Mouse (Mus musculus): ENCODE measurements around the gene Map4k1. TPM values are rescaled to one million over a fixed set of nuclear protein-coding genes. Genes with fewer than 3 reads are reported as not detected.
"Not testable (repeated sequence)": the region's sequence is repeated elsewhere in the genome, so short reads cannot be mapped to it uniquely, and the experiment has no call there.

Gene Map4k1
- polyA plus RNA-seq, 1 experiment, result 58.8 TPM

DNA sequence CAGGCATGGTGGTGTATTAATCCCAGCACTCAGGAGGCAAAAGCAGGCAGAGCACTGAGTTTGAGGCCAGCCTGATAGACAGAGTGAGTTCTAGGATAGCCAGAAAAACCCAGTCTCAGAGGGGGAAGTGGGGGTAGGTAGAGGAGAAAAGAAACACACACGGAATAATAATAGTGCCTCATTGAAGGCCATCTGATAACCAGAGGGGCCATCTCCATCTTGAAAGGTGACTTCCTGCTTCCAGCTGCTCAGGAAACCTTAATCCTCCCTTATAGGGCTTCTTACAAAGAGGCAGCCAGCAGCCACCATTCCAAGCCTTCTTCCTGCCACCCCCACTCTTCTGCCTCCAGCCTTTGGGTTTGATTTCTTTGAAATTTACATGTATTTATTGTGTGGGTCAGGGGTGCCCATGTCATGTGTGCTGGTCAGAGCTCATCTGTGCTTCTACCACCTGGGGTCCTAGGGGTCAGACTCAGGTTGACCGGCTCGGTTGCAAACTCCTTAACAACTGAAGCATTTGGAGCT lies 18.4 kb upstream of the Map4k1 start:
- peaks cover 15% of the 10 kb centered on the region for H3K4me1 ChIP-seq (ENCODE audit: control insufficient read depth, insufficient read depth, low read length)
- H3K4me3 ChIP-seq (ENCODE audit: control insufficient read depth, low read depth, low read length), result no peak overlapping the region

DNA sequence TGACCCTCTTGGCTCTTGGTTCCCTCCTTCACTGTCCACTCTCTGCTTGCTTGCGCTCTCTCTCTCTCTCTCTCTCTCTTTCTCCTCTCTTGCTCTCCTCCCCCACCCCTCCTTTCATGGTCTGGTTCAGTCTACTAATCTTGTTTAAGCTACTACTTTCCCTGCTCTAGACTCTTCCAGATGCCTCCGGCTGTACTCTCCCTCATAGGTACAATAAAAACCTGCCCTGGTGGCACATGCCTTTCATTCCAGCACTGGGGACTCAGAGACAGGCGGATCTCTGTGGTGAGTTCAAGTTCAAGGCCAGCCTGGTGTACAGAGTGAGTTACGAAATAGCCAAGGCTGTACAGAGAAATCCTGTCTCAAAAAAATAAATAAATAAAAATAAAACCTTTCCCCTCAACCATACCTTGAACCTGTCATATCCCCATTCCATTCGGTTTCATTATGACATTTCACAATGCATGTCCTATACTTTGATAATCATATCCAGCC lies 16.5 kb upstream of the Map4k1 start:
- Histone ChIP-seq H3K27ac (ENCODE audit: control insufficient read depth, insufficient read depth, low read depth, low read length) (no peak overlapping the region), H3K4me3 (ENCODE audit: control insufficient read depth, low read depth, low read length) (no peak overlapping the region)
- TF ChIP-seq CTCF (IDR thresholded peaks at IDR 0.05; ENCODE audit: control insufficient read depth, insufficient read depth, insufficient replicate concordance, low read depth, low read length) (no peak), POLR2A (IDR thresholded peaks at IDR 0.05; ENCODE audit: control insufficient read depth, low read depth, low read length) (no peak)

More for the DNA sequence above, 18.4 kb upstream of the Map4k1 start:
- H3K27ac ChIP-seq (ENCODE audit: control insufficient read depth, insufficient read depth, low read depth, low read length), result no peak overlapping the region
- TF ChIP-seq POLR2A (IDR thresholded peaks at IDR 0.05; ENCODE audit: control insufficient read depth, low read depth, low read length) (no peak), CTCF (IDR thresholded peaks at IDR 0.05; ENCODE audit: control insufficient read depth, insufficient read depth, insufficient replicate concordance, low read depth, low read length) (no peak)
- H3K27me3 ChIP-seq (ENCODE audit: control insufficient read depth, insufficient read depth, low read length), result no peaks in the 10 kb centered on the region
- H3K36me3 ChIP-seq (ENCODE audit: control insufficient read depth, insufficient read depth, low read length), result no peaks in the 10 kb centered on the region

DNA sequence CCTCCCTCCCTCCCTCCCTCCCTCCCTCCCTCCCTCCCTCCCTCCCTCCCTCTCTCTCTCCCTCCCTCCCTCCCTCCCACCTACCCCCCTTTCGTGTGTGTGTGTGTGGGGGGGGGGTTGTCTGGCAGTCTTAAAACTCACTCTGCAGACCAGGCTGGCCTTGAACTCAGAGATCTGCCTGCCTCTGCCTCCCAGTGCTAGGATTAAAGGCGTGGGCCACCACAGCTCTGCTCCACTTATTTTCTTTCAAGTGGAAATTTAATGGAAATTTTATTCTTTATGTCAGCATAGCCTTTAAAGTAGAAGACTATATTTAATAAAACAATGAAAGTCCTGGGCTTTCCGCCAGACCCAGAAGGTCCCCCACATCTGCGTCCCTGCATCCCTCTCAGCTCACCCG lies 15.7 kb upstream of the Map4k1 start:
- Histone ChIP-seq H3K27ac (ENCODE audit: control insufficient read depth, insufficient read depth, low read depth, low read length) (no peak overlapping the region), H3K4me1 (ENCODE audit: control insufficient read depth, insufficient read depth, low read length) (peaks cover 9% of the 10 kb centered on the region), H3K4me3 (ENCODE audit: control insufficient read depth, low read depth, low read length) (no peak overlapping the region), H3K27me3 (ENCODE audit: control insufficient read depth, insufficient read depth, low read length) (no peaks in the 10 kb centered on the region), H3K36me3 (ENCODE audit: control insufficient read depth, insufficient read depth, low read length) (no peaks in the 10 kb centered on the region)
- no peak for TF ChIP-seq CTCF (IDR thresholded peaks at IDR 0.05; ENCODE audit: control insufficient read depth, insufficient read depth, insufficient replicate concordance, low read depth, low read length)
- TF ChIP-seq POLR2A (IDR thresholded peaks at IDR 0.05; ENCODE audit: control insufficient read depth, low read depth, low read length), result no peak

More for the DNA sequence above, 16.5 kb upstream of the Map4k1 start:
- peaks cover 11% of the 10 kb centered on the region for H3K4me1 ChIP-seq (ENCODE audit: control insufficient read depth, insufficient read depth, low read length)
- no peaks in the 10 kb centered on the region for H3K36me3 ChIP-seq (ENCODE audit: control insufficient read depth, insufficient read depth, low read length)
- no peaks in the 10 kb centered on the region for H3K27me3 ChIP-seq (ENCODE audit: control insufficient read depth, insufficient read depth, low read length)

DNA sequence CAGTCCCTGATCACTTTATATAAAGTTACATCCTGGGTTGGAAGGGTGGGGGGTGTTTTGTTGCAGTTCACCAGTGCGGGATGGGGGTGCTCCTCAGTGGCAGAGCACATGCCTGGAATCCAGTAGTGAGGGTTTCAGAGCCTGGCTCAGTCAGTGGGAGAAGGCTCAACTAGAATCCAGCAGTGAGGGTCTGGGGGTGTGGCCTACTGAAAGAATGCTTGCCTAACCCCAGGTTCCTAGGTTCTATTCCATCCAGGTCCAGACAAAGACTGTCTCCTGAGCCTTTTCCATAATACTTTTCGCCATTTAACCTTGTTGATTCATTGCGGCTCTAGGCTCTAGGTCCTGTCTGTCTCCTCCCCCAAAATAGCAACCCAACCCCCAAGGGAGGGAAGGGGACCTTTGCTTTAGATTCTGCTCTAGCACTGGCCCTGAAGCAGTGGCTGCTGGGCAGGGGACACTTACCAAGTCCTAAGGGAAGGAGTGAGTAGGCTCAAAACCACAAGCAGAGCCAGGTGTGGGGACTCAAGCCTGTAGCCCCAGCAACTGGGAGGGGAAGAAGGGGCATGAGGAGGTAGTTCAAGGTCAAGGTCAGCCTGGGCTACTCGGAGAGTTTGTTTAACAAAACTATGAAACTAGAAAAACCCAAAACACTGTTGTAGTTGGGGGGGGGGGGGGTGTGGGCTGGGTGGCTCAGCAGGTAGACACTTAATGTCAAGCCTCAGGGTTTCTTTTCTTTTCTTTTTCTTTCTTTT lies 14.9 kb upstream of the Map4k1 start:
- no peak overlapping the region for H3K4me3 ChIP-seq (ENCODE audit: control insufficient read depth, low read depth, low read length)
- H3K4me1 ChIP-seq (ENCODE audit: control insufficient read depth, insufficient read depth, low read length), result peaks cover 5% of the 10 kb centered on the region
- no peak overlapping the region for H3K27ac ChIP-seq (ENCODE audit: control insufficient read depth, insufficient read depth, low read depth, low read length)
- H3K27me3 ChIP-seq (ENCODE audit: control insufficient read depth, insufficient read depth, low read length), result no peaks in the 10 kb centered on the region
- no peaks in the 10 kb centered on the region; the same call in 1 of the 2 replicates for H3K36me3 ChIP-seq (ENCODE audit: control insufficient read depth, insufficient read depth, low read length)
- TF ChIP-seq POLR2A (IDR thresholded peaks at IDR 0.05; ENCODE audit: control insufficient read depth, low read depth, low read length) (no peak), CTCF (IDR thresholded peaks at IDR 0.05; ENCODE audit: control insufficient read depth, insufficient read depth, insufficient replicate concordance, low read depth, low read length) (no peak)

GRCm38 (mm10) chr7:28968120-28968519 lies 13.7 kb upstream of the Map4k1 start:
- not testable (repeated sequence) for H3K4me1 ChIP-seq (ENCODE audit: control insufficient read depth, insufficient read depth, low read length); H3K27me3 ChIP-seq (ENCODE audit: control insufficient read depth, insufficient read depth, low read length); H3K4me3 ChIP-seq (ENCODE audit: control insufficient read depth, low read depth, low read length); H3K36me3 ChIP-seq (ENCODE audit: control insufficient read depth, insufficient read depth, low read length); H3K27ac ChIP-seq (ENCODE audit: control insufficient read depth, insufficient read depth, low read depth, low read length)

GRCm38 (mm10) chr7:28969271-28969670 lies 12.6 kb upstream of the Map4k1 start:
- H3K36me3 ChIP-seq (ENCODE audit: control insufficient read depth, insufficient read depth, low read length), result no peaks in the 10 kb centered on the region; the same call in none of the 2 replicates
- no peaks in the 10 kb centered on the region for H3K27me3 ChIP-seq (ENCODE audit: control insufficient read depth, insufficient read depth, low read length)
- H3K27ac ChIP-seq (ENCODE audit: control insufficient read depth, insufficient read depth, low read depth, low read length), result no peak overlapping the region
- TF ChIP-seq CTCF (IDR thresholded peaks at IDR 0.05; ENCODE audit: control insufficient read depth, insufficient read depth, insufficient replicate concordance, low read depth, low read length) (no peak), POLR2A (IDR thresholded peaks at IDR 0.05; ENCODE audit: control insufficient read depth, low read depth, low read length) (no peak)
- no peak overlapping the region for H3K4me3 ChIP-seq (ENCODE audit: control insufficient read depth, low read depth, low read length)
- H3K4me1 ChIP-seq (ENCODE audit: control insufficient read depth, insufficient read depth, low read length), result peaks cover 3% of the 10 kb centered on the region

- Histone ChIP-seq H3K36me3 (ENCODE audit: control insufficient read depth, insufficient read depth, low read length) (no peaks in the 10 kb centered on the region; the same call in none of the 2 replicates), H3K27me3 (ENCODE audit: control insufficient read depth, insufficient read depth, low read length) (no peaks in the 10 kb centered on the region), H3K4me1 (ENCODE audit: control insufficient read depth, insufficient read depth, low read length) (peaks cover 3% of the 10 kb centered on the region), H3K4me3 (ENCODE audit: control insufficient read depth, low read depth, low read length) (no peak overlapping the region), H3K27ac (ENCODE audit: control insufficient read depth, insufficient read depth, low read depth, low read length) (no peak overlapping the region)
- no peak for TF ChIP-seq CTCF (IDR thresholded peaks at IDR 0.05; ENCODE audit: control insufficient read depth, insufficient read depth, insufficient replicate concordance, low read depth, low read length)
- TF ChIP-seq POLR2A (IDR thresholded peaks at IDR 0.05; ENCODE audit: control insufficient read depth, low read depth, low read length), result no peak
Measured at GRCm38 (mm10) chr7:28969672-28970394, 12.0 kb upstream of the Map4k1 start.

Data from testis, adult 2 months (tissue).